Mouse (Mus musculus) adrenal gland, postnatal 14 days (tissue): Measurements from ENCODE around the gene Ccdc73. TPM values are rescaled to one million over a fixed set of nuclear protein-coding genes. Genes with fewer than 3 reads are reported as not detected.
"Not testable (repeated sequence)": the region's sequence is repeated elsewhere in the genome, so short reads cannot be mapped to it uniquely, and the experiment has no call there.

Experiments
- DNase-seq: peaks from one replicate; pipeline ENCODE4 v3.0.0; 2021; ENCODE audit warnings: mixed read lengths
- total RNA-seq: library from RNA; stranded (reverse); gene quantifications from 2 replicates; pipeline ENCODE4 v1.2.3, GENCODE M21; 2021

The Ccdc73 gene
- total RNA-seq, 1 experiment from 2014 or later, result 4.4 TPM

DNA sequence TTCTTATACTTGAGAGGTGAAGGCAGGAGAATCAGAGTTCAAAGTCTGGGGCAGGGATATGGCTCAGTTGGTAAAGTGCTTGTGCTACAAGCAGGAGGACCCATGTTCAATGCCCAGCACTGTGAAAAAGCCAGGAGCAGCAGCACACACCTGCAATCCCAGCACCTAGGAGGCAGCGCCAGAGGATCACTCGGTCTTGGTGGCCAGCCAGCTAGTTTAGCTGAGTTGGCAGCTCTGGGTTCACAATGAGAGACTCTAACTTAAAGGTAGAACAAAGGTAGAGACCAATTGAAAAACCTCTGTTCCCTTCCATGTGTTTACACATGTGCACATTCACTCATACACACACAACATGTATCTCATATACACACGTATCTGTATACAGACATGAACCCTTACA, 1.5 kb downstream of the Ccdc73 start:
- no peak for DNase-seq

DNA sequence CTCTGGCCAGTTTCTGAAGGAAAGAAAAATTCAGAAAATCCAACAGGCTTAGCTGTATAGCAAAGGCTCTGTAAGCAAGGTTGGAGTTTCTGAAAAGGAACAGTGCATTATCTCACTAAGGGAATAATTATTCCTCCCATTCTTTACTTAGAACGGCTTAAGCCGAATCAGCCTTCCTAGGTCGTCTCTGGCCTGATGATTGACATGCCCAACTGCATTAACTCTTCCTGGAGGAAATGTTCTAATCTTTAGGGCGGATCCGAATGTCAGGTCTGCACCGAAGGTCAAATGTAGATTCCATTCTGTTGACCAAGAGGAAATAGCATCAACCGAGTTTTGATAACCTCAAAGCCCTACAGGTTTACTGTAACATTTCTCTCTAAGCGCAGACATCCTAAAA, 11.2 kb downstream of the Ccdc73 start:
- no peak for DNase-seq

DNA sequence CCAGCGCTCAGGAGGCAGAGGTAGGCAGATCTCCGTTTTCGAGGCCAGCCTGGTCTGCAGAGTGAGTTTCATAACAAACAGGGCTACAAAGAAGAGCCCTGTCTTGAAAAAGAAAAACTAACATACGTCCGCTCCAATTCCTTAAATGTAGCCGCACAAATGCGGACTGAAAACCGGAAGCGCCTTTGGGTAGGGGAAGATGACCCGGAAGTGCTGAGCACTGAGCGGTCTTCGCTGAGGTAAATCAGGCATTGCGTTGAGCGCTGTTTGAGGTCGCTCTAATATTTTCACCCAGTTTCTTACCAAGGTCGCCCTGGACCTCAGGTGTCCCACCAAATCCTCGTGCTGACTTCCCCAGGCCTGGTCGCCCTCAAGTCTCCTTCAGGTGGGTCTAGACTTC, 18.5 kb downstream of the Ccdc73 start:
- DNase-seq, result no peak

DNA sequence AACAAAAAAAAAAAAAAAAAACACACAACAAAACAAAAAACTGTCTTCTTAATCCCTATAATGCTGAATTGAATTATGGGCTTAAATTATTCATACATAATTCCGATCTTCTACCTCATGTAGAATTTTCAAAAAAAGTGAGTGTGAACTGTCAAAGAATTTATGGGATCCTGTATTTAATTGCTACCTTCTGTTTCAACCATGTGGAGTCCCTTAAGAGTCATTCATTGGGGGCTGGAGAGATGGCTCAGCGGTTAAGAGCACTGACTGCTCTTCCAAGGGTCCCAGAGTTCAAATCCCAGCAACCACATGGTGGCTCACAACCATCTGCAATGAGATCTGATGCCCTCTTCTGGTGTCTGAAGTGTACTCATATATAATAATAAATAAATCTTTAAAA, 19.7 kb downstream of the Ccdc73 start:
- DNase-seq, result not testable (repeated sequence)

DNA sequence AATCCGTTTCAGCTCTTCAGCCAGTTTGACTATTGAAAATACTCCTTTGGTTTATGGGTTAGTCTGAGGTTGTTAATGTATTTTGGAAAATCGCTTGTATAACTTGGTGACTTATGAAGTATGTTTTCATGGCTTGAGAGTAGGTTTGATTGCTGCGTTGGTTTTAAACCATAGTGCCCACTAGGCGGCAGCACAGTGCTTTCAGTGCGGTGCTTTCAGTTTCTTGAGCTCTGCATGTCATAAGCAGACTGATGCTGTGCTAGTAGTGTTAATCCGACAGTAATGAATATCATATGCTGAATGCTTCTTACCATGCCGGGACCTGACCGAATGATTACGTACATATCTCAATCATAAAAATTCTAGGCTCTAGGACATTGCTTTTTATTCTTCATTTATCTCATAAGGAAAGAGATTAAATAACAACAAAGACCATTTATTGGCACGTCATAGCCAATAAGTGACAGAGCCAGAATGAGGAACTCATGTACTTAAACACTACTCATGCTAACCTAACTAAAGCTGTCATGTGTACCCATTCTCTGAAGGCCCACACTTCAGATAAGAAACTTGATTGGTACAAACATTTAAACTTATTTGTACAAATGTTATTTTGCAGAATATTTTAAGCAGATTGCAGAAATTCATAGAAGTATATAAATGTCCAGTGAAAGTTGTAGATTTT, 20.4 kb downstream of the Ccdc73 start:
- peak; percentile 82 for DNase-seq

DNA sequence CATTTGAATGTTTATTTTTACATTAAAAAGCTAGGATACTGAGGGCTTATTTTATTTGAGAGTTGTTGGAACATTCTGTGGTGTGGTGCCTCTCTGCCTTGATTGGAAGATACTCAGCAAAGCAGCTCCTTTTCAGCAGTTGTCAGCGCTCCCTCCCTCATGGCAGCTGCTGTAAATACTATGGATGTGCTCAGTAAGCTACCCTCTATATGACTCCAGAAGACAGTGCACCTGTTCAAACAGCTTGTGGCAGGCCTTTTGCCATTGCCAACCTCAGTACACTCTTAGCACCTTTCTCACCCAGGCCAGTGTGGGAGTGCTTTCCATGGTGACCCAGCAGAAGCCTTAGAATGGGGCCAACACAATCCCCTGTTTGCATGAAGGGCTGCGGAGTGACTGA, 32.4 kb downstream of the Ccdc73 start:
- no peak for DNase-seq

DNA sequence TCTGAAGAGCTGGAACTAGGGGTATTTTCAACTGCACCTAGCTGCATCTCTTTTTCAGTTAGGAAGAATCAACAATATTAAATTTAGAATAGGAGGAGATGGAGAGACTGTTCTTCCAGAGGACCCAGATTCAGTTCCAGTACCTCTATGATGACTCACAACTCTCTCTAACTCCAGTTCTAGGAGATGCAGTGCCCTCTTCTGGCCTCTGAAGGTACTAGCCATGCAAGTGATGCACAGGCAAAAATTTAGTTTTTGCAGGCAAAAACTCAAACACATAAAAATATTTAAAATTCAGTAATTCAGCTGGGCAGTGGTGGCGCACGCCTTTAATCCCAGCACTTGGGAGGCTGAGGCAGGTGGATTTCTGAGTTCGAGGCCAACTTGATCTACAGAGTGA, 48.1 kb downstream of the Ccdc73 start:
- peak; percentile 4 for DNase-seq

DNA sequence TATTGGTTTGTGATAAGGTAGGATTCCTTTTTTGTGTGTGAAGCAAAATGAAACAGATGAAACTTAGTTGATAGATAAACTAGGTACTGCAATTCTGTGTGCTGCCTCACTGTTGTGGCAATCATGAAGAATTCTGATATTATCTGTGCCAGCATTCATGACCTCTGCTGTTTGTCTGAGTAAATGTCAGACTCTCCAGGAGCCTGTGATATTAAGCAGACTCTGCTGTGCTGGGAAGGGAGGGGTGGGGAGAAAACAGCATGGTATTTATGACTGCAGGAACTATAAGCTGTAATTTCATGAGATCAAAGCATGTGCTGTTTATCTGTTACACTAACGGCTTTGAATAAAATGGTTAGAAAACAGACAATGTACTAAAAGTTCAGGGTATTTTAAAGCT, 96.9 kb downstream of the Ccdc73 start:
- DNase-seq, result no peak

DNA sequence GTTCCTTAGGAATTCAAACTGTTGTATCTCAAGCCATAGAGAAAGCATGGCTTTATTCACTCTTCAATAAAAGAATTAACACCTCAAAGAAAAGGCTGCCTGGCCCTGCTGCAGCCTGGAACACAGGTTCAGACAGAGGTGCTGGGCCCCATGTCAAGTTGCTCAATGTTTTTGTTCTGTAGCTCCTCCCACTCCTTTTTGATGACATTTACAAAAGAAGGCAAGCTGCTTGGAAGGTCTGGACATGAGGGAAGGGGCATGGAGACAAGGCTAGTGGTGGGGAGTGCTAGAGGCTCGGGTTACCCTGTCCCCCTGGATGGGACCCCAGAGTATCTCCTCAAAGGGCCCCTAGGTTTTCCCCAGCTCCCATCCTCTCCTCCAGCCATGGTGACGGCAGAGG, 114.1 kb downstream of the Ccdc73 start:
- DNase-seq, result no peak

DNA sequence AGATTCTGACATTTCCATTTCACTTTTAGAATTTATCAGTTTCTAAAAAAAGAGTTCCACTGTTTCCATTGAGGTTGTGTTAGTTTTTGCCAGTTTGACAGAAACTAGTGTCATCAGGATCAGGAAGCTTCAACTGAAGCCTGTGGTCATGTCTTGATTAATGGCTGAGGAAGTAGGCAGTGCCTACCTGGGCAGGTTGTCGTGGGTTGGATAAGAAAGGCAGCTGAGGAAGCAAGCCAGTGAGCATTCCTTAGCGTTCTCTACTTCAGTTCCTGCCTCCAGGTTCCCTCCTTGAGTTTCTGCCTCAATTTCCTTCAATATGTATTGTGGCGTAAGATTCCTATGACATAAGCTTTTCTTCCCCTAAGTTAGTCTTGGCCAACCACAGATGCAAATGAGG, 118.2 kb downstream of the Ccdc73 start:
- DNase-seq, result no peak

DNA sequence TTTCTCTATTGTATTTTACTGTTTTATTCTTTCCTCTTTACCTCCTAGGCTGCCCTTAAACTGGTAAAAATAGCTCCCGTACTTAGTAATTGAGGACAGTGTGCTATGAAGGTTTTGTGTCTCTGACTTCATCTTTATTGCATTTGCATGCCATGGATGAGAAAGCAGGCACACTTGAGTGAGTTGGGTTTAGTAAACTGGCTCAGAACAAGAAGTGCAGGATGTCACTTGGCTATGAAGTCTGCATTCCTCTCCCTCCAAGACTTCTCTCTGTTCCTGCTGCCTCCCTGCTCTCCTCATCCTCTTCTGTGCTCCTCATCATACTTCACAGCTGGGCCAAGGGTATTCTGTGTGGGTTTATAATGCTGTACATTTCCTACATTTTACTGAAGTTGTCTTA, 121.4 kb downstream of the Ccdc73 start:
- DNase-seq, result no peak

DNA sequence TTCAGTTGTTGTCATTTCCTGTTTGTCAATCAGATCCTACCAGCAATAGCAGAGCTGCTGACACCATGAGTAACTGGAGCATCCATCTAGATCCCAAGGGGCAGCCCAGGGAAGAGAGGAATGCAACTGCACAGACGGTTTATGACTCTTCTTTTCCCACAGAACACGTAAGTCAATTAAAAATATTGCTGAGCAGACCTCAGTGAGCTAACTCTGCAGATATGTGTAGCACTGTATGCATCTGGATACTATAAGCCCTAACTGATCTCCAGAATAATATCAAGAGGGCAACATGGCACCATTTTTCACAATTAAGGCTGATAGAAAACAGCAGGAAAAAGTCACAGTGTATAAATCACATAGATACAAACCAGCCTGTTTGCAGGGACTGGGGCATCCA, 126.8 kb downstream of the Ccdc73 start:
- no peak for DNase-seq

DNA sequence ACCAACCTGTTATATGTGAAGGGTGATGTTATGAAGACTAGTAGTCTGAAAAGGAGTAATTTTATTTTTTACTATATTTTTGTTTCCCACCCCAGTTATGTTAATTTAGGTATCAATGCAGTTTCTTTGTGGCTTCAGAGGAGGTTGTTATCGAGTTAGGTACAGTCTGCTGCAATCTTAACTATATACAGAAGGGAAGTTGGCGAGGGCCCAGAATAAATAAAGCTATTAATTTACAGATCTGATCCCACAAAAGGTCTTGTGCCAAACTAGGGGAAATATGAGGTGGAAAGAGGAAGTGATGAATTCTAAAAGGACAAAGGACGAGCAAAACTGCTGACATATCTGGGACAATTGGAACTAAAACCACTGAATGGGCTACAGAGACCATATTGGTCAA, 128.6 kb downstream of the Ccdc73 start:
- DNase-seq, result no peak

DNA sequence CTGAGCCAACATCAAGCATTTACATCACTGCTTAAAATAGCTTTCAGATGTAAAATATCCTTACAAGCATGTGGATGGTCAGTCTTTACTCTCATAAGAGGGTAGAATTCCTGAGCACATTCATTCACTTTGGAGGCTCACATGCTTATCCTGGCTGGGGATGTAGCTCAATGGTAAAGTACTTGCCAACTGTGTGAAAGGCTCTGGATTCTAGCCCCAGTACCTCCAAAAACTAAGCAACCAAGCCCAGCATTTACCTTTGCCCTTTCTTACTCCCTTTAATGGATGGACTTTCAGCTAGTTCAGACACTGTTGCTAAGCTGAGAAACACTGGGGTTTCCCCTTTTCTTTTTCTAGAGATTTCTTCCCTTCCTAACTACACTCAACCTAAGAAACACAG, 139.6 kb downstream of the Ccdc73 start:
- no peak for DNase-seq

DNA sequence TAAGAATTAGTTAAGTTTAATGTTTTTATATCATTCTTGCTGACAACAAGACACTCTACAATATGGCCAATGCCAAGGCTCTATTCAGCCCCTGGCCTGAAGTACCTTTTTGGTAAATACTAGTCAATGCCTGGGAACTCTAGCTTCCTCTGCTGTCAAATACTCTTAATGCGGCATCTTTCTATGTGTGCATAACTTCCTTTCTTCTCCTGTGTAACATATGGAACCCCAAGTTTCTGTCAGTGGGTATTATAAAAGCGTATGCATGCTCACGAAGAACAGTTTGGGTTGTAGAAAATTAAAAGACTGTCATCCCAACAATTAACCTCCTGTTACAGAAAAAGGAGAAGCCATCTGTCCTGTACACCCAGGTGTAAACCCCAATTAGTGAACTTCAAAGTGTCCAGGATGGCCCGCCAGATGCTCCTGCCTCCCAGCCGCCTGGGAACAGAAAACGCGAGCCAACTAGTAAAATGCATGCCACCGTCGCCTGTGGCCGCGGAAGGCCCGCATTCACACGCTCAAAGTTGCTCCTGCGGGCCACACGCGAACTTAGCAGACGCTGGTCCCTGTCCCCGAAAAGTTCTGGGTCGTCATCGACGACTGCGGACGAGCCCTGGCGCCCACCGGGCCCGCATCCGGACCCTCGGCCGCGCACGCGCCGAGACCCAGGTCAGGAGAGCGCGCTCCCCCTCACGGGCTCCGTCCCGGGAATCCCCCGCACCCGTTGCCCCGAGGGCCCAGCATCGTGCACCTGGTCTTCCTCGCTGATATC, 148.8 kb downstream of the Ccdc73 start:
- no peak for DNase-seq

DNA sequence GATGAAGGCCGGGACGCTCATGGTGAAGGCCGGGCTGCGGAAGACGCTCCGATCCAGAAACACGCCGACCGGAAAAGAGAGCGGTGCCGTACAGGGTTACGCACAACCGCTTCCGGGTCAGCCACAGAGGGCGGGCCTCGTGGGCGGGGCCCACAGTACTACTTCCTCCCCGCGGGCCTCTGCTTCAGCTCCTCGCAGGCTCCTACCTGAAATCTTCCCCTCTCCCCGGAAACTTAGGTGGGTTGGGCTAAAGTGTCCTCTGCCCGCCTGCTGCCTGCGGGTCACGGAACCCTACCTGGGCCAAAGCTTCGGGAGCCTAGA, 149.3 kb downstream of the Ccdc73 start, which contains the start of gene Eif3m:
Eif3m (minus strand) TSS at position 114 of the 321 bp plus-strand sequence.
- DNase-seq, result peak; percentile 97

DNA sequence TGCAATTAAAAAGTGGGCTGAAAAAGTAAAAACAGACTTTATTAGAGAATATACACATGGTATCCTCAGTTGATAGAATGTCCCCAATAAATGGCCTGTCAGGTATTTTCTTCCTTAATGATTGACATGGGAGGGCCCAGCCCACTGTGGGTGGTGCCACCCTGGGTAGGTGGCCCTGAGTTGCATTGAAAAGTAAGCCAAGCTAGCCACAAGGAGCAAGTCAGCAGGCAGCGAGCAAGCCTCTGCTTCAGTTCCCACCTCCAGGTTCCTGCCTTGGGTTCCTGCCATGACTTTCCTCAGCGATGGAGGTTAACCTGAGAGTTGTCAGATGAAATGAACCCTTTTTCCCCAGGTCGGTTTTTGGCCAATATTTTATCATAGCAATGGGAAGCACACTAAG, 150.2 kb downstream of the Ccdc73 start:
- no peak for DNase-seq

DNA sequence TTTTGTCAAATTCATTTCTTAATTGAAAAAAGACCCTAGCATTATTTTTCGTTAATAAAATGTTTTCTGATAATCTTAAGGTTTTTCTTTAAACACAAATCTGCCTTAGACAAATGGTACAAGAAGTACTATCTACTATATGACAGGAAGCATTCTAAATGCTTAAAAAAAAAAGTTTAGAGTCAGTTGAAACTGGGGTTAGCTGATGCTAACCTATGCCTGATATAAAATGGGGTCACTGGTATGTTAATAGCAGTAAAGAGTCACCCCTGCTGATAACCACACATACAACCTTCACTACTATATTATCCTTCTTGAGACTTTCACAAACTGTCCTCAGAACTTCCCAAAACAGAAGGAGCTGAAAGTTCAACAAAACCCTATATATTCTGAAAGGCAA, 151.9 kb downstream of the Ccdc73 start:
- DNase-seq, result no peak

DNA sequence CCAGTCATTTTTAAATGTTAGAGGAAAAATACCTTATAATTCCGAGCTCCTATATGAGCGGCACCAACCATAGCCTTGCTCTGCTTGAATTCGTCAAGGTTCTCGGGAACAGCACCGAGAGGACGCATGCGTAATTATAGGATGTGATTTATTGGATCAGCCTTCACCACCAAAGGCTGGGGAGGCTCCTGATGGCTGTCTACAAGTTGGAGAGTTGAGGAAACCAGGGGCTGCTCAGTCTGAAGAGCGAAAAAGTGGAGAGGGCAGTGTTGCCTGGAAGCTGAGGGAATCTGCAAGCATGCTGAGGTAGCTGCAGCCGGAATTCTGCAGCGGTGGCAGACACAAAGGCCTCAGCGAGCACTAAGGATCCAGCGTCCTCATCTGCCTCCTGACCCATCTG, 153.7 kb downstream of the Ccdc73 start:
- DNase-seq, result peak; percentile 61

DNA sequence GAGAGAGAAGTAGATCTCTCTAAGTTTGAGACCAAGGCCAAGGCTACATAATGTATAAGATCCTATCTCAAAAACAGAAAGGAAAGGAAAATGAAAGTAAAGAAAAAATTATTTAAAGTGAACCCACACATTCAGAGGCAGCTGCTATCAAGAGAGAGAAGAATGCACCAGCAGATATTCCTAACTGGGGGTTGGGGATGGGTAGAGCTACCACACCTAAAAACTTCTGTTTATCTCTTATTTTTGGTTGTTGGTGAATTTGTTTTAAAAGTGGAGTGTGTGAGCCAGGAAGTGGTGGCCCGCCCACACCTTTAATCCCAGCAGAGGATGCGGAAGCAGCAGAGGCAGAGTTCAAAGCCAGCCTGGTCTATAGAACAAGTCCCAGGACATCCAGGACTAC, 154.2 kb downstream of the Ccdc73 start:
- no peak for DNase-seq

DNA sequence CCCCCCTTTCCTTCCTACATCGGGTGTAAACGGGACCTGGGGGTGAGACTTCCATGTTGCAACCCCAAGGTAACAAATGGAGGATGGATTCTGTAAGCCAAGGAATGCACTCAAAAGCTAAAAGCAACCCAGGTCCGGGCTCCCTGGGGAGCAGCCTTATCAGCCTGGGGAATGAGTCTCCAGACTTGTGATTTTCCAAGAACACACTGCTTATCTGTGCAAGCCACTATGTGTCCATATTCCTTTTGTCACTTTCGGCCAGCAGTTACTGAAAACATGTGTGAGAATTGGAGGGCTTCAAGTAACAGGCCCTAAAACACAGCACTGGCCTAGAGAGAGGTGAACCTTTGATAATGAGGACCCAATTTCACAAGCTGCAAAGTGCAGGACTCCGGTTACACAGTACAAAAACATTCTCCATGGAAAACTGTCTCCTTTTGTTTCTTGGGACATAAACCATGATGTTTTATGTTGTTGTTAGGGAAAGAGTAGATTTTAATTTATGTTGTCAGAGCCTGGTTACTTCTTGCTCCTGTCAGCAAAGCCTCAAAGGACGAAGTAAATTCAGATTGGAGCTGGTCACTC, 155.5 kb downstream of the Ccdc73 start:
- no peak for DNase-seq

DNA sequence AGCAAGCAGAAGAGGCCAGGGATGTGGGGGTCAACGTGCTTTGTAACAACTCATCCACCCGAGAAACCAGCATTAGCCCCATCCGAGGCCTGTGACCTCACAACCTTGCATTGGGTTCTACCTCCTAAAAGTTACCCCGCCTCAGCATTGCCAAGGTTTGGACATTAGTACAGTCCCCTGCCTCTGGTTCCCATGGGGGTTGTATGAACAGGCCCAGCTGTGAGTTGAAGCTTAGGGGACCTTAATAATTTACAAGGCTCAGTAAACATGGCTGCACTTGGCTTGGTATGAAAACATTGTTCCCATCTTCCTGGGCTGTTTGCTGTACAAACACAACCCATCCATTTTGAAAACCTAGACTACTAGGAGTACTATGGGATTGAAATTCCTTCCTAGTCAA, 156.2 kb downstream of the Ccdc73 start:
- DNase-seq, result no peak

DNA sequence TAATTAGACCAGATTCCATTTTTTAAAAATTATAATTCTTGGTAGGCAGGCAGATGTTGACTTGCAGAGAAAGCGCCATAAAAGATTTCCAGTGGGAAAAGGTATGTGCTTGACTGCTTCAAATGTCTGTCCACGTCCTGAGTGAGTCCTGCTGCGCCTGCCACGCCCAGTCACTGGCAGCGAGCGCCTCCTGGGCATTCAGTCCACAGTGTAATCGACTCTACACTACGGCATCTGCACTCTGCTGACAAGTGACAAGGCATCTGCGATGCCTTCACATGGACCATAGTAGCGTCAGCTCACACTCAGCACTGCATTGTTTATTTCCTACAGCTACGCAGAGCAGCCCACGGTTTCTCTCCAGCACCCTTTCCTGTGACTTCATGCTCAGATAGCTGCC, 158.0 kb downstream of the Ccdc73 start:
- DNase-seq, result not testable (repeated sequence)
